Mouse (Mus musculus) lung, postnatal 0 days (tissue): ENCODE results near the gene Olfr312.

Source experiments
- CTCF ChIP-seq: IDR thresholded peaks from 2 replicates; pipeline ENCODE4 v1.5.1; 2016; ENCODE audit warnings: antibody characterized with exemption, mild to moderate bottlenecking
- EP300 ChIP-seq: IDR thresholded peaks from 2 replicates; pipeline ENCODE4 v1.6.1; 2016; ENCODE audit warnings: antibody characterized with exemption, mild to moderate bottlenecking, control low read depth

GRCm38 (mm10) chr11:58812001-58812400 lies 17.0 kb upstream of the Olfr312 start:
- peak; percentile 42 for TF ChIP-seq CTCF
- no peak for TF ChIP-seq EP300
